Mouse (Mus musculus) liver, adult 2 months (tissue): ENCODE data around the gene Slc13a3.

Source experiments
- CTCF ChIP-seq: fragments of 200-500 bp; IDR thresholded peaks from 2 replicates; pipeline ENCODE4 v1.5.1; 2011; ENCODE audit warnings: low read depth, low read length, control low read depth
- POLR2A ChIP-seq: fragments of 200-500 bp; IDR thresholded peaks from 2 replicates; pipeline ENCODE4 v1.6.1; 2011; ENCODE audit warnings: low read length, control low read depth; ENCODE audit not compliant: insufficient read depth; ENCODE audit errors: extremely low read depth

GRCm38 (mm10) chr2:165475412-165475811 lies 2.4 kb upstream of the Slc13a3 start:
- no peak for TF ChIP-seq POLR2A
- no peak for TF ChIP-seq CTCF
